Mouse (Mus musculus) lung, postnatal 0 days (tissue): ENCODE measurements at regions not wholly inside any gene's neighbourhood (a gene's known extent, or its start where the extent isn't known, plus 50 kb on each side); places are given as distances from the start of the nearest gene placed in this dataset.

Experiments
- CTCF ChIP-seq: IDR thresholded peaks from 2 replicates; pipeline ENCODE4 v1.5.1; 2016; ENCODE audit warnings: antibody characterized with exemption, mild to moderate bottlenecking
- EP300 ChIP-seq: IDR thresholded peaks from 2 replicates; pipeline ENCODE4 v1.6.1; 2016; ENCODE audit warnings: antibody characterized with exemption, mild to moderate bottlenecking, control low read depth

- TF ChIP-seq CTCF, result no peak
- TF ChIP-seq EP300, result no peak
Observed at GRCm38 (mm10) chr13:99780751-99781460, 120.0 kb downstream of the Cartpt start.
